Mouse (Mus musculus) CD4-positive helper T cell, adult 2 months (primary cell): ENCODE data around the gene Ndrg4.

Source experiments
- DNase-seq: peaks from one replicate; pipeline ENCODE4 v3.0.0-alpha.2; 2012; ENCODE audit warnings: low read depth, missing footprints, low spot score

Ndrg4 gene

DNA sequence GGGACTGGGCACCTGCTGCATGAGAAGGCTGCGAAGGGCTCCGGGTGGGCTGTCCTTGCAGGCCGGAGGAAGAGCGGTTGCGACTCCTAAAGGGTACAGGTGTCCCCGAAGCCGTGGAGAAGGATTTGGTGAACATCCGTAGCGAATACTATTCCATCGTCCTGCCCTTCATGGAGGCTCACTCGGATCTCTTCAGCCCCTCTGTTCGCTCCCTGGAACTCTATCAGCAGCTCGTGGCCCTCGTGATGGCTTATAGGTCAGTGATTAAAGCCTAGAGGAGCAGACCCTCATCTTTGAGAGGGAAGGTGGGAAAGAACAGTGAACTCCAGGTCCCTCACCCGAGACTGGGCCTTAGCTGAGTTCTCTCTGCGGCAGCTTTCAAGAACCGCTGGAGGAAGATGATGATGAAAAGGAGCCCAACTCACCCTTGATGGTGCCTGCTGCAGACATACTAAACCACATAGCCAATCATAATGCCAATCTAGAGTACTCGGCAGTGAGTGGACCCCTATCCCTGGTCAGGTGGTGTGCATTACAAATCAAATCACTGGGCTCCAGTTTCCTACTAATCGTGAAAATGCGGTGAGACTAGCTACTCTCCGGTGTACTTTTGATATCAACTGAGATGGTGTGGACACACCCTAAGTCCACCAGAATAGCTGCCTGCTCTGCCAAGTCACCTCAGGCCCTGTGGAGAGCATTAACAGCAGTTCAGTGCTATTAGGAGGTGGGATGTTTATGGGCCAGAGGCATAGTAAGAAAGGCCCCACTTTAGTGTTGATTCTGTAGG is 40.0 kb downstream of the Ndrg4 start:
- no peak for DNase-seq

DNA sequence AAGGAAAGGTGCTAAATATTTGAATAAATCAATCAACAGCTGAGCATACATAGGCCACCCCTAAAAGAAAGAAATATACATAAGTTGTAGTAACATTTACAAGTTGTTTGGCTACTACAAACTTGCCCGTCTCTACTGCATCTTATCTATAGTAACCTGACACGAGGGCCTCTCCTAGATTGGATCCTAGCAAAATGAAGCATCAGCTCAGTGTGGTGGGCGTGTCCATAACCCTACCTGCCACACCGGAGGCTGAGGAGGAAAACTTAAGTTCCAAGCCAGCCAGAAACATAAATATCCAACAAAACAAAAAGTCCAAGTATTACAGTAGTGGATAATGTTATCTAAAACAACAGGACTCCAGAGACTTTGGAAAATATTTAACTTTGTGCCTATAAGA is 50.8 kb downstream of the Ndrg4 start:
- no peak for DNase-seq

DNA sequence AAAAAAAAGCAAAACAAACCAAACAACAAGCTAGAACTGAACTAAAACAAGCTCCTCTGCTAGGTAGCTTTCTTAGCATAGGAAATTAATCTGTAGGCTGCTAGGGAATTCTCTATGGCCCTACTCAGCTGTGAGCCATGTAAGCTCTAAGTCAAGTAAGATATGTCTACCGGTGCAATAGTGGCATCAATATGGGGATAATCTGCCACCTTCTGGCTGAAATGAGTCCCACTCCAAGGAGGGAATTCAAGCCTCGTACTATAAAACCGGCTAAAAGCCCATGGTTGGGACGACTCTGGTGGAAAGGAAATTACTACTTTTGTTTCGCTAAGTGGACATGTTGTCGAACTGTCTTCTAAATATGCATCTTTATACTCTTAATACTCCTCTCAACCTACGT is 61.8 kb downstream of the Ndrg4 start:
- DNase-seq: no peak

DNA sequence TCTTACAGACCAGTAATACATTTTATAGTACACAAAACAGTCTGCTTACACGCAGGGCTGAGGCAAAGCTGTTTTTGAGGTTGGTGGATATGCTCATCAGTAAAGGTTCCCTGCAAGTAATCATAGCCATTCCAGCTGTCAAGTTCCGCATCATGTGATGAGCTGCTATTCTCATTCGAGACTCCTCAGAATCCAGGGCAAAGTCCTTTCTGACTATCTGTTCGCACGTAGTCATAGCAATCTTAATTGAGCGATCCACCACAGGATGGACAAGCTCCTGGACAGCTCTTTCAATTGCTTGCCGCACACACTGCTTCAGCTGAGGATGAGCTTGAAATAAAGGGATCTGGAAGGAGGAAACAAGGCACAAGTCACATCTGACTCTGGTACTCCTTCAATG is 65.0 kb downstream of the Ndrg4 start:
- DNase-seq: no peak

DNA sequence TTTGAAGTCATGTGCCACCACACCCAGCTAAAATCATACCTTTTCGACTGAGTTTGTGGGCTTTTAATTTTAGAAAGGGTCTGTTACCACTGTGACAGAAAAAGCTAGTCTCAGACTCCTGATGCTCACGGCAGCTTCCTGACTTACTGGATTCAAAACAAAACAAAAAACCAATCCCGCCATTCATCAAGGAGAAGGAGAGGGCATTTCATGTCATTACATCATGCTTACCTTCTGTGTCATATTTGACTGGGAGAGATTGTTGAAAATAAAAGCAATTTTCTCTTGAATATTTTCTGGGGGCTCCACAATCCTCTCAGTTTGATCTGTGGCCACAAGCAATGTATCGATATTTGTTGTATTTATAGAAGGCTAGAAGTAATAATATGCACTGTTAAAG is 71.2 kb downstream of the Ndrg4 start:
- DNase-seq: no peak

DNA sequence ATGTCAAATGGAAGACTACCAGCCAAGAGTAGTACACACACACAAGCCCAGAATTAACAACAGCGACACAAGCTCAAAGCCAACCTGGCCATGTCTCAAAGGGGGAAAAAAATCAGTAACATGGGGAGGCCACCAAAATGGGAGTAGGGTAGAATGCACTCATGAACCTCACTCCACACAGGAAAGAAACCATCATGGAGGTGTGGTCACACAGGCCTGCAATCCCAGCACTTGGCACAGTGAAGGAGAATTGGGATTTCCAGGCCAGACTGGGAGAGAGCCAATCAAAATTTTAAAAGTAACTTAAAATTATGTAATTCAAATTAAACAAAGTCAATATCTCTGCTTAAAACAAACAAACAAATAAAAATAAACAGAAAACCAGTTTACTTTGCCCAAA is 75.1 kb downstream of the Ndrg4 start:
- DNase-seq: no peak

DNA sequence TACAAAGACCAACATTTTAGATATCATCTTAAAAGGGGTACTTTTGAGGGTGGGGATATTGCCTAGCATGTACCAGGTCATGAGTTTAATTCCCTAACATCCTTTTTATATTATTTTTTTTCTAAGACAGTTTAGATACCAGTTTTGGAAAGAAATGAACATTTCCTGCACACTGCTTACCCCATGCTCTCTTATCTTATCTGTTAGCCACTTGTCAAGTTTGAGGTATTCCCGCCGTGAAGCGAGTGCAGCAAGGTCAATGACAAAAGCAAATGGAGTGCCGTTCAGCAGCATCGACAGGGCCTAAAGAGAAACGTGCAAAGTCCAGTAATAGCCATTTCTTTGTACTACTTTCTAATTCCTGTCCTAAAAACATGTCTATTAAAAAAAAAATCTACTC is 83.5 kb downstream of the Ndrg4 start:
- no peak for DNase-seq

DNA sequence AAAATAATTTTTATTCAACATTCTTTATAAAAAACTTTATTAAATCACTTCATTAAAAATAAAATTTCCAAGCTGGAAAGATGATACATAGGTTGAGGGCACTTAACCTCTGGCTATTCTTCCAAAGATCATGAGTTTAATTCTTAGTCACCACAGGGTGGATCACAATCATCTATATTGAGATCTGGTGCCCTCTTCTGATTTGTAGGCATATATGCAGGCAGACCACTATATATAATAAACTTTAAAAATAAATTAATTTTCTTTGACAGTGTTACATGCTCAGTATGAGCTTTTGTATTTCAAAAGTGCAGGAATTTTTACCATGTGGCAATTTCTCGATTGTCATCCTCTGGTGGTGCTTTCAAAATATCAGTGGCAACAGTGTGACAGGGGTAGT is 87.4 kb downstream of the Ndrg4 start:
- DNase-seq: no peak
